Mouse (Mus musculus): ENCODE results near the gene Adap2.

The Adap2 gene

GRCm38 (mm10) chr11:80196351-80196750 lies 42.4 kb downstream of the Adap2 start:
- DNase-seq (ENCODE audit: low spot score), result no peak

DNA sequence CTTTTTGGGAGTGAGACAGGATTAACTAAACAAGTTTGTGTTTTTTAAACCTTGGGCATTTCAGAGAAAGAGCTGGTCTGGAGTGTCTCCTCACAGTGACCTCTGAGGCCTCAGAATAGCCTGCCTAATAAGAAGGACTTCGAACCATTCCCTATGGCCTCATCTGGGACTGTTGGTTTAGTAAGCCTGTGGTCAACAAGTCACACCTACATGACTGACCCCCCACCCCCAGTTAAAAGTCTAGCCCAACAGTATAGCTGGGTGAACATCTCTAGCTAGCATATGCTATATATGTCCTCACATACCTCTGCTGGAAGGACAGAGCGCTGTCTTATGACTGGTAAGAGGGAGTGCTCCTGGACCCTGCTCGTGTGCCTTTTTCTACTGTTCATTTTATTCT lies 45.4 kb downstream of the Adap2 start:
- DNase-seq (ENCODE audit: low spot score), result no peak

- no peak for DNase-seq (ENCODE audit: low spot score)
Measured at GRCm38 (mm10) chr11:80199773-80200172, 45.9 kb downstream of the Adap2 start.

DNA sequence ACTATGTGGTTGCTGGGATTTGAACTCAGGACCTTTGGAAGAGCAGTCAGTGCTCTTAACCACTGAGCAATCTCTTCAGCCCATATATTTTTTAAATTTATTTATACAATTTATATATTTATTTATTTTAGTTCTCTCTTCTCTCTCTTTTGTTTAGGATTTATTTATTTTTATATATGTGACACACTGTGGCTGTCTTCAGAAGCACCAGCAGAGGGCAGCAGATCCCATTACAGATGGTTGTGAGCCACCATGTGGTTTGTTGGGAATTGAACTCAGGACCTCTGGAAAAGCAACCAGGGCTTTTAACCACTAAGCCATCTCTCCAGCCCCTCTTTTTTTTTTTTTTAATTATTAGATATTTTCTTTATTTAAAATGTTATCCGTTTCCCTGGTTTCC lies 46.4 kb downstream of the Adap2 start:
- DNase-seq (ENCODE audit: low spot score), result no peak

DNA sequence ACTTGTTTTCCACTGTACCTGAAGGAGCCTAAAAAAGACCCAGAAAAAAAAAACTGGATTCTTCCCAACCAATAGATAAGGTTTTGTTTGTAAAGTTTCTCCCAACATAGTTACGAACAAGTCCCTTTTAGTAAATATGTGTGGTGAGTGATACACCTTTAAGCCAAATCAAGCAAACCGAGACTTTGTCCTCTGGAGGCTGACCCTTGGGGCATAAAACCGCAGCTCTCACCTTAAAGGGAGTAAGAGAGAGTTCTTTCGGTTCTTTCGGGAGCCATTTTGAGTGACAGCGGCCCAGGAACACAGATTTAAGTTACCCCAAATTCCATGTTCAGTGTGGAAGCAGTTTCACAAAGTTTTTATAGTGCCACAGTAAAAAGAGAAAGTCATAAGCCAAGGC lies 48.4 kb downstream of the Adap2 start:
- no peak for DNase-seq (ENCODE audit: low spot score)

DNA sequence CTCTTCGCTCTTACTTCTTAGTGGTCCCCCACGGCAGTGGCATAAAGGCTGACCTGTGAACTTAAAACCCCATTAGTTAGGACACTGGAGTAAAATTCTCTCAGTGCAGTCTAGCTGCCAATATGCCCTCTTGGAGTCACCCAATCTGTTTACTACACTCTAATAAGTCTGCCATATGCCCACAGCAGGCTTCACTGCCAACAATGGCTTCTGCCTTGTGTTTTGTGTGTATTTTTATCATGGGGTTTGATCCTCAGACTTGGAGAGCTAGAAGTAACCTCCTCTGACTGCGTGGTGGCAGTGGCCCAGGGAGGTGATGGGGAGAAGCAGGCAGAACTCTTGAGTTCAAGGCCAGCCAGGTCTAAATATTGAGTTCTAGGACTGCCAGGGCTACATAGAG lies 50.1 kb downstream of the Adap2 start:
- DNase-seq (ENCODE audit: low spot score), result no peak

GRCm38 (mm10) chr11:80204941-80205340 lies 51.0 kb downstream of the Adap2 start:
- DNase-seq (ENCODE audit: low spot score), result no peak

DNA sequence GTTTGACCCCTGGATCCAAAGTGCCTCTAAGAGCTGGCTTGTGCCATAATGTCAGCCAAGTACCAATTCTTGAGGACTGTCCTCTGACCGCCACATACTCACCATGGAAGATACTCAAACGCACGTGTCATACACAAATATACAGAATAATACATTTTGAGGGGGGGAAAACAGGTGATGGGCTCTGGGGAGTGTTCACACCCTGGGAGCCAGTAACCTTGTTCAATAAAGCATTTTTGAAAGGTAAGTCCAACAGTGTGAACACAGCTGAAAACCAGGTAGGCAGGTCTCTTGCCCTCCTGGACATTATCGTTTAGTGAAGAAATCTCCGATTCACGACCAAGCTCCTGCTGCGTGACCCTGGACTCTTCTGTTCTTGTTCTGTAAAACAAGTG lies 54.6 kb downstream of the Adap2 start:
- no peak for DNase-seq (ENCODE audit: low spot score)

DNA sequence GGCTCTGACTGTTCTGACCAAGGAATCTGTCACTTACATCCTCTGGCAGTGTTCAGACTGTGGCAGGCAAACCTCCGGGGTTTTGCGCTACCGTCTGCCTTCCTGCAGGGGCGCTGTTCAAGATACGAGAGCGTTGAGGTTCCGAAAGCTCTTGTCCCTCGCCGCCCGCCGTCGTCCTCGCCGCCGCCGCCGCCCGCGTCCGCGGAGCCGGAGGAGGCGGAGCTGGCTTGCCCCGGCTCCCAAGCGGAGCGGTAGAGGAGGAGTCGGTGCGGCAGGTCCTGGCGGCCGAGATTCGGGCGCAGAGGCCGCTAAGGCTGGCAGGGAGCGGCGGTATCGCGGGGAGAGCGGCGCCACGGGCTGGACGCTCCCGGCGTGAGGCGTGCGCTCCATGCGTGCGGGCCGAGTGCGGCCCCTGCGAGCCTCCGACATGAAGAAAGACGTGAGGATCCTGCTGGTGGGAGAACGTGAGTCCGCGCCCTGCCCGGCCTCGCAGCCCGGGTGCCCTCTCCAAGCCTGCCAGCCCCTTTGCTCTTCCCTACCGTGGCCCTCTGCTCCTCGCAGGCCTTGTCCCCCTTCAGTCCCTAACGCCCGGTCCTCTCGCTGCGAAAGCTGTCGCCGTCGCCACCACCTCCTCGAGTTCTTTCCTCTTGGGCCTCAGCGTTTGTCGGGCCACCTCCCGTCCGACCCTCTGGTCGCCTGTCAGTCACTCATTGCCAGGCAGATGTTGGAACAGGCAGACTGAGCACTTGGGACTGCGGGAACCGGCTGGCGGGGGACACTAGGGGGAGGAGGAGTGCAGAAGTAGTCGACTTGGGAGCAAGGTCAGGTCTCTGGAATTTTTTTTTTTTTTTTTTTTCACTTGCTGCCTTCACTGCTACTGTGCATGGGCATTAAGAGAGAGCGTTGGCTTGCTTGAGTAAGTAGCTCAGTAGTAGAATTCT lies 55.2 kb downstream of the Adap2 start, which contains the start of gene Rhot1:
Rhot1 (plus strand) TSS at position 160 of the 941 bp plus-strand sequence.
- DNase-seq (ENCODE audit: low spot score), result peak; percentile 97

DNA sequence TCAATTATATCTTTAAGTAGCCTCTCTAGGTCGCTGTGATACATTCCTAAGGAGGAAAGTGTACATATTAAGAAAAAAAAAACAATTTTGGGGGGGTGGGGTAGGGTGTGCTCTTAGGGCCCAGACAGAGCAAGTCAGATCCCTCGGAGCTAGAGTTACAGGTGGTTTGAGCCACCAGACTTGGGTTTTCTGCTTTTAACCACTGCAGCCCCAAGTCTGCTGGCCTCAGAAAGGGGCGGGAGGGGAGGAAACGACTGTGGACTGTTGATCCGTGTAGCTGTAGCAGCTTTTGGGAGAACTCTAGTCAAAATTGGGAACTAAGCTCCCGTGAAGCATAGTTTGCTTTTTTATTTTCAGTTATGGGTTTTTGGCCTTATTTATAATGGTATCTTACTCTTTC lies 56.4 kb downstream of the Adap2 start:
- DNase-seq (ENCODE audit: low spot score), result no peak

GRCm38 (mm10) chr11:80212282-80212681 lies 58.4 kb downstream of the Adap2 start:
- DNase-seq (ENCODE audit: low spot score), result no peak

- DNase-seq (ENCODE audit: low spot score), result no peak
Measured at GRCm38 (mm10) chr11:80215291-80215690, 61.4 kb downstream of the Adap2 start.

DNA sequence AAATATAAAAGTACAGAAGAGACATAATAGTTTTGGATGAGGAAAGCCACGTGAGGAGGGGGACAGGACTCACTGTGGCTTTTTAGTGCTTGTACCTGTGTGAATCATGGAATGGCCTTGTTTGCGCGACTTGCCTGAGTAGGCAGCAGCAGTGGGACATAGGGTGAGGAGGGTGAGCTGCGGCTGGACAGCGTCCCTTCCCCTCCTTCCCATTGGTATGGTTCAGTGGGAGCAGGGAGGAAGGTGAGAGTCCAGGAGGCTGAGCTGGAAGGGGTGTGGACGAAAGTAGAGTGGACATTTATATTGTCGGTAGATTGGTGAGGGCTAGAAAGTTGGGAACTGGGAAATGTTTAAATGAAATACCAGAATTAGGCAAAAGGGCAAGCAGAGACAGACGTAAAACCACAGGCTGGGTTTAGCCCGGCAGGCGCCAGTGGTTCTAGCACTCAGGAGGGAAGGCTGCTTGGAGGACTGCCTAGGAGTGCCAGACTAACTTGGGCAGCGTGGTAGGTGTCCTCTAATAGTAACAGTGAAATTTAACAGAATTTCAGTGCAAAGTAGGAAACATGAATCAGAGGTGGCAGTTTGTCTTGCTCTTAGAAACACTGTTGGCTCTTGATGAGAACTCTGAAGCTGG lies 64.9 kb downstream of the Adap2 start:
- no peak for DNase-seq (ENCODE audit: low spot score)
